15 mouse cellular contexts compared by ENCODE assay signal in genomic region chr2:165634481-165634880, GRCm38 (mm10). TPM values are rescaled to one million over a fixed set of nuclear protein-coding genes. Genes with fewer than 3 reads are reported as not detected.
A peak's percentile ranks its signal among the peaks of the same experiment; 100 is the strongest.
DNase-seq lines count a peak whose midpoint lies in the region; ATAC-seq and TF ChIP-seq lines count a peak whose summit lies in the region.
"Had no signal": no experiment of that assay in that cellular context is flagged by ENCODE, and none has a peak within 500 bp of the region (broad histone marks: within the 10 kb centered on the region; RNA-seq: fewer than 3 reads in every experiment).

No protein-coding gene starts in this region.

- no peak overlapping the region for H3K4me3 ChIP-seq in hindbrain, postnatal 0 days (ENCODE audit: low read length)
- H3K4me3 ChIP-seq: forebrain, embryonic 15.5 days; left cerebral cortex, adult 2 months had no signal

- no peak overlapping the region for H3K4me2 ChIP-seq in hindbrain, postnatal 0 days (ENCODE audit: low read depth, low read length)
- H3K4me2 ChIP-seq: forebrain, embryonic 15.5 days; heart, embryonic 11.5 days had no signal

- WGBS in hindbrain, postnatal 0 days = 32% methylated on average over 7 of the region's 7 CpGs

- no peaks in the 10 kb centered on the region for H3K9me3 ChIP-seq in hindbrain, postnatal 0 days (ENCODE audit: low read length)
- H3K9me3 ChIP-seq: forebrain, embryonic 15.5 days had no signal

- H3K27me3 ChIP-seq in hindbrain, postnatal 0 days (ENCODE audit: insufficient read depth, low read length) = no peaks in the 10 kb centered on the region
- H3K27me3 ChIP-seq: forebrain, embryonic 15.5 days had no signal

- H3K4me1 ChIP-seq in hindbrain, postnatal 0 days (ENCODE audit: insufficient read depth, low read length) = peaks cover 7% of the 10 kb centered on the region; the same call in 1 of the 2 replicates
- H3K4me1 ChIP-seq: forebrain, embryonic 15.5 days had no signal

- H3K27ac ChIP-seq in hindbrain, postnatal 0 days = no peak overlapping the region
- H3K27ac ChIP-seq: forebrain, embryonic 15.5 days; left cerebral cortex, adult 2 months had no signal

- H3K9ac ChIP-seq in hindbrain, postnatal 0 days (replicated peaks; ENCODE audit: low read length) = no peak overlapping the region
- H3K9ac ChIP-seq: forebrain, embryonic 15.5 days had no signal

- ATAC-seq in hindbrain, postnatal 0 days = 0 out of 2 replicates have a peak, but pooled peaks have one; percentile 50
- no peak for ATAC-seq in granulocyte monocyte progenitor cell, adult 5-6 weeks (replicated peaks; ENCODE audit: poor library complexity, severe bottlenecking)
- no peak for ATAC-seq in erythroblast, adult 5-6 weeks (replicated peaks; ENCODE audit: low FRiP score, poor library complexity, severe bottlenecking)
- ATAC-seq: forebrain, embryonic 15.5 days; inflammation-experienced regulatory T-cells, adult 6 months had no signal

- intact Hi-C loops in left cerebral cortex, postnatal 4 days (cut with DNase I) = no loop called here

- no peak for TF ChIP-seq CTCF in hindbrain, postnatal 0 days (IDR thresholded peaks at IDR 0.05; ENCODE audit: low read depth)

- no peaks in the 10 kb centered on the region for H3K36me3 ChIP-seq in hindbrain, postnatal 0 days (ENCODE audit: insufficient read depth, low read length)
- H3K36me3 ChIP-seq: forebrain, embryonic 15.5 days had no signal

- peak; percentile 24 for DNase-seq in adrenal gland, postnatal 10 days
- DNase-seq in adrenal gland, postnatal 14 days = no peak
- DNase-seq in left cerebral cortex, postnatal 4 days = peak; percentile 83
- no peak for DNase-seq in left cerebral cortex, adult 8-10 months (ENCODE audit: low spot score in 2 of 2)
- peak; percentile 74 for DNase-seq in cerebellum, adult 8-10 months
- DNase-seq in hindbrain, postnatal 0 days (ENCODE audit: low spot score) = peak; percentile 43
- DNase-seq: embryo, embryonic 11 days; retina, postnatal 1 day; thymus, adult 18-20 months had no signal

RNA-seq across cellular contexts. Expression of gene Eya2, which starts 39.6 kb away (rescaled TPM):
- total RNA-seq in adrenal gland, postnatal 10 days (2021) = 1 to 10 TPM; 3.5 to 4.7 TPM
- 3.2 and 5.3 TPM in 2 replicates for total RNA-seq in adrenal gland, postnatal 14 days (2021)
- total RNA-seq in left cerebral cortex, postnatal 4 days (2021) = 1 to 10 TPM; 7.0 to 7.8 TPM
- total RNA-seq in left cerebral cortex, adult 8-10 months (2022) = 1 to 10 TPM; 2.8 to 3.9 (median 3.5) TPM
- total RNA-seq in hindbrain, postnatal 0 days (2014; rRNA removed) = 12.1 and 20.1 TPM in 2 replicates
- polyA plus RNA-seq in hindbrain, postnatal 0 days (2015; fragmentation: Nextera tagmentation; extraction: Ambion mirVana) = 9.9 and 10.0 TPM in 2 replicates
- 6.0 TPM in 1 of 2 replicates, not detected in the other for total RNA-seq in granulocyte monocyte progenitor cell, adult 5-6 weeks (2014; fragmentation: Nextera tagmentation)
- total RNA-seq in granulocyte monocyte progenitor cell, adult 5-6 weeks (2017) = 0.30 and 1.4 TPM in 2 replicates
- total RNA-seq in erythroblast, adult 5-6 weeks (2015; ENCODE audit: low replicate concordance) = not detected in 2 replicates
- 0.09 and 0.28 TPM in 2 replicates for total RNA-seq in erythroblast, adult 5-6 weeks (2017; ENCODE audit: low replicate concordance)

Comparison
In these comparisons a context has a peak if more than half of its experiments do, and no peak if none do; other contexts are left out.
1. DNase-seq: peak in adrenal gland, postnatal 10 days (single experiment), left cerebral cortex, postnatal 4 days (single experiment), cerebellum, adult 8-10 months (single experiment) and hindbrain, postnatal 0 days (single experiment); none in adrenal gland, postnatal 14 days (single experiment) and left cerebral cortex, adult 8-10 months (0 of 2).